Mouse (Mus musculus): Measurements from ENCODE around the gene Ttc8. TPM values are rescaled to one million over a fixed set of nuclear protein-coding genes. Genes with fewer than 3 reads are reported as not detected.
"Not testable (repeated sequence)": the region's sequence is repeated elsewhere in the genome, so short reads cannot be mapped to it uniquely, and the experiment has no call there.

Gene Ttc8
- polyA plus RNA-seq, 1 experiment, result 9.6 TPM

GRCm38 (mm10) chr12:98900881-98901801, 19.2 kb upstream of the Ttc8 start, which contains the start of gene Eml5:
Gene Eml5, minus strand, starts transcription at chr12:98901484.
- no peak for TF ChIP-seq CTCF (IDR thresholded peaks at IDR 0.05; ENCODE audit: low read depth, low read length)
- TF ChIP-seq POLR2A (IDR thresholded peaks at IDR 0.05; ENCODE audit: borderline replicate concordance, low read depth, low read length), result no peak
- H3K27ac ChIP-seq (ENCODE audit: insufficient read depth, low read depth, low read length), result no peak within 1 kb of the TSS
- no peaks in the 10 kb centered on the region for H3K4me1 ChIP-seq (ENCODE audit: control insufficient read depth, insufficient read depth, low read length)
- peak within 1 kb of the TSS; percentile 76 for H3K4me3 ChIP-seq (ENCODE audit: insufficient read depth, low read length)

- Histone ChIP-seq H3K4me1 (ENCODE audit: control insufficient read depth, insufficient read depth, low read length) (no peaks in the 10 kb centered on the region), H3K4me3 (ENCODE audit: insufficient read depth, low read length) (no peak overlapping the region), H3K27ac (ENCODE audit: insufficient read depth, low read depth, low read length) (no peak overlapping the region)
- TF ChIP-seq CTCF (IDR thresholded peaks at IDR 0.05; ENCODE audit: low read depth, low read length) (no peak), POLR2A (IDR thresholded peaks at IDR 0.05; ENCODE audit: borderline replicate concordance, low read depth, low read length) (no peak)
Measured at GRCm38 (mm10) chr12:98905466-98905865, 14.9 kb upstream of the Ttc8 start.

DNA sequence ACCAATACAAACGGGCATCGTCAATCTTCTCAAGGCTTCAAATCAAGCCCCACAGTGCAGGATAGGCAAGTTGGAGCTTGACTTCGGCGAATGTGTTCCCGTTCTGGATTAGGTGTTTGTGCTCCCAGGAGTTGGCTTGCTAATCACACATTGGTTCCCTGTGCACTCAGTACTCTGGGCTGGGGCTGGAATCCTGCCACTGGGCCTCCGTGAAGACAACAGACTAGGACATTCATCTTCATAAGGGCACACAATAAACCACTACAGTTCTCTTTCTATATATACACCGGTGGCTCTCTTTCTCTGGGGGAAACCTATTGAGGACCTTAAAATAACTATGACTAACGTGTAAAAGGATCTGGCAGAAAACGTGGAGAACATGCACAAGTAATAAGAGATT, 10.3 kb upstream of the Ttc8 start:
- H3K27ac ChIP-seq (ENCODE audit: insufficient read depth, low read depth, low read length), result no peak overlapping the region
- no peak overlapping the region for H3K4me3 ChIP-seq (ENCODE audit: insufficient read depth, low read length)
- TF ChIP-seq POLR2A (IDR thresholded peaks at IDR 0.05; ENCODE audit: borderline replicate concordance, low read depth, low read length) (no peak), CTCF (IDR thresholded peaks at IDR 0.05; ENCODE audit: low read depth, low read length) (no peak)
- no peaks in the 10 kb centered on the region for H3K4me1 ChIP-seq (ENCODE audit: control insufficient read depth, insufficient read depth, low read length)

- H3K4me3 ChIP-seq (ENCODE audit: insufficient read depth, low read length), result no peak overlapping the region
- peaks cover 2% of the 10 kb centered on the region for H3K4me1 ChIP-seq (ENCODE audit: control insufficient read depth, insufficient read depth, low read length)
- no peak for TF ChIP-seq CTCF (IDR thresholded peaks at IDR 0.05; ENCODE audit: low read depth, low read length)
- no peak for TF ChIP-seq POLR2A (IDR thresholded peaks at IDR 0.05; ENCODE audit: borderline replicate concordance, low read depth, low read length)
- no peak overlapping the region for H3K27ac ChIP-seq (ENCODE audit: insufficient read depth, low read depth, low read length)
Measured at GRCm38 (mm10) chr12:98931174-98931573, 10.8 kb downstream of the Ttc8 start.

DNA sequence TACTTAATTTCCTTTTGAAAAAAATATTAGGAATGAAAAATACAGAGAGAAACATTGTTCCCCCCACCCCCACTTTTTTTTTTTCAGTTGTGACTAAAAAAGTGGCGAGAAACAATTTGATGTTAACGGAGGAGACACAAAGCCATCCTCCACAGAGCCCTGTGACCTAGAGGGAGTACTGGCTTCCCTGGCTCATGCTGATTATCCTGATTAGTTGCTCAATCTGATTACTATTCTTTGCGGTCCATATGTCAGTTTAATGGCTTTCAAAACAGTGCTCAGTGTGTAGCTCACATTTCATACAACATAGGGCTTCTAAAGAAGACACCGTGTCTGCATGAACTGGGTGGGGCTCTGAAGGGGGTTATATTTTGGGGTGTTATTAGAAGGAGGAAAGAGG, 12.1 kb downstream of the Ttc8 start:
- no peak overlapping the region for H3K4me3 ChIP-seq (ENCODE audit: insufficient read depth, low read length)
- H3K4me1 ChIP-seq (ENCODE audit: control insufficient read depth, insufficient read depth, low read length), result peaks cover 2% of the 10 kb centered on the region
- H3K27ac ChIP-seq (ENCODE audit: insufficient read depth, low read depth, low read length), result no peak overlapping the region
- no peak for TF ChIP-seq CTCF (IDR thresholded peaks at IDR 0.05; ENCODE audit: low read depth, low read length)
- no peak for TF ChIP-seq POLR2A (IDR thresholded peaks at IDR 0.05; ENCODE audit: borderline replicate concordance, low read depth, low read length)

GRCm38 (mm10) chr12:98932856-98933255, 12.5 kb downstream of the Ttc8 start:
- peaks cover 2% of the 10 kb centered on the region for H3K4me1 ChIP-seq (ENCODE audit: control insufficient read depth, insufficient read depth, low read length)
- H3K27ac ChIP-seq (ENCODE audit: insufficient read depth, low read depth, low read length), result no peak overlapping the region
- TF ChIP-seq POLR2A (IDR thresholded peaks at IDR 0.05; ENCODE audit: borderline replicate concordance, low read depth, low read length), result no peak
- TF ChIP-seq CTCF (IDR thresholded peaks at IDR 0.05; ENCODE audit: low read depth, low read length), result no peak
- no peak overlapping the region for H3K4me3 ChIP-seq (ENCODE audit: insufficient read depth, low read length)

- H3K4me1 ChIP-seq (ENCODE audit: control insufficient read depth, insufficient read depth, low read length); H3K27ac ChIP-seq (ENCODE audit: insufficient read depth, low read depth, low read length); H3K4me3 ChIP-seq (ENCODE audit: insufficient read depth, low read length): not testable (repeated sequence)
Measured at GRCm38 (mm10) chr12:98951295-98951694, 30.9 kb downstream of the Ttc8 start.

DNA sequence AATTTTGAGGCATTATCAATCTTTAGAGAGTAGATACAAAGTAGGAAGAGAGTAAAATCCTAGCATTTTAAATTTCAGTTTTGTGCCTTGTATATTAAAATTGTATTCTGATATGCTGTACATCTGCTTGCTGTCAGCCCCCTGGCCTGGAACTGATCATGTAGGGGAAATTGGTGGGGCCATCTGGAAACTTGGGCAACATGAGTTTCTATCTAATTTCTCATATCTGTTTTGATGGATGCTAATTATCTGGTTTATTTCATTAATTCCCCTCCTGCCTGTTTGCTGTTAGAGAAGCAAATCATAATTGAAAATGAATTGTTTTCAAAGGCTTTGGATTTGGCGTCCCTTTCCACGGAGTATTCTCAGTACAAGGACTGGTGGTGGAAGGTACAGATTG, 36.6 kb downstream of the Ttc8 start:
- Histone ChIP-seq H3K4me1 (ENCODE audit: control insufficient read depth, insufficient read depth, low read length) (no peaks in the 10 kb centered on the region), H3K27ac (ENCODE audit: insufficient read depth, low read depth, low read length) (no peak overlapping the region), H3K4me3 (ENCODE audit: insufficient read depth, low read length) (no peak overlapping the region)
- no peak for TF ChIP-seq CTCF (IDR thresholded peaks at IDR 0.05; ENCODE audit: low read depth, low read length)
- no peak for TF ChIP-seq POLR2A (IDR thresholded peaks at IDR 0.05; ENCODE audit: borderline replicate concordance, low read depth, low read length)

DNA sequence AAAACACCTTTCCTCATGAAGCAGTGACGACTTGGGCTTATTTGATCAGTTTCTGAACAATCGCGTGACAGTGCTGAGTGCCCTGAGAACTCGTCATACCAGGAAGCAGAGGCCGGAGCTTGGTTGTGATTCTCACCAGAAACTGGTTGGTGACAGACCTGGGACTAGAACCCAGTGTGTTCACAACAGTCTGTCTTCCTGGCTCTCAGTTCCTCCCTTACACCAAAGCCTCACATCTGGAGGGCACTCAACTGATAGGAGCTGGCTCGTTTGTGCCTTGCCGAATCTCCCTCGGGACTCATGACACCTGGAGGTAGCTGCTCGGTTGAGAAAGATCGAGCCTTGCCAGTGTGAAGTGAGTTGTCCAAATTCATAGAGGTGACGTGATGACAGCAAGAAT, 37.1 kb downstream of the Ttc8 start:
- Histone ChIP-seq H3K4me3 (ENCODE audit: insufficient read depth, low read length) (no peak overlapping the region), H3K4me1 (ENCODE audit: control insufficient read depth, insufficient read depth, low read length) (no peaks in the 10 kb centered on the region), H3K27ac (ENCODE audit: insufficient read depth, low read depth, low read length) (no peak overlapping the region)
- no peak for TF ChIP-seq POLR2A (IDR thresholded peaks at IDR 0.05; ENCODE audit: borderline replicate concordance, low read depth, low read length)
- TF ChIP-seq CTCF (IDR thresholded peaks at IDR 0.05; ENCODE audit: low read depth, low read length), result no peak

DNA sequence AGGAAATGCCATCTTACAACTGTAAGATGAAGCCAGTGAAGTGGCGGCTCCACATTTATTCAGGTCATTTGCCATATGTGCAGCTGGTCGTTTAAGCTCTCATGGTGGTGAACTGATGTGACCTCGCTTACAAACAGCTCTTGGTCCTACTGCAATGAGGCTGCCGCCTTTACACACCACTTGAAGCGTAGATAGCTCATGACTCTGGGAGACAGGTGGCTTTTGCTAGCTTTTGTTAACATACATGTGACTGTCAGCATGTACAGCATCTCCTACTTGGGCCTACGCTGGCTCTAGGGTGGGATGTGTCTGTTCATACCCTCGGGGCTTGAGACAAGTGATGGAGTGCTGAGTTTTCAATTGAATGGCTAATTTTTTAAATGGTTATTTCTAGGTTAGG, 40.6 kb downstream of the Ttc8 start:
- Histone ChIP-seq H3K4me1 (ENCODE audit: control insufficient read depth, insufficient read depth, low read length) (no peaks in the 10 kb centered on the region), H3K4me3 (ENCODE audit: insufficient read depth, low read length) (no peak overlapping the region), H3K27ac (ENCODE audit: insufficient read depth, low read depth, low read length) (no peak overlapping the region)
- no peak for TF ChIP-seq POLR2A (IDR thresholded peaks at IDR 0.05; ENCODE audit: borderline replicate concordance, low read depth, low read length)
- TF ChIP-seq CTCF (IDR thresholded peaks at IDR 0.05; ENCODE audit: low read depth, low read length), result no peak
